Mouse (Mus musculus) T-cell, adult 66 days (primary cell): ENCODE measurements around the gene Klf14. TPM values are rescaled to one million over a fixed set of nuclear protein-coding genes. Genes with fewer than 3 reads are reported as not detected.

Source experiments
- total RNA-seq, 2 experiments: library from RNA; stranded (reverse); gene quantifications; 3 replicates in 1 of 2; 4 replicates in 1 of 2; pipeline ENCODE4 v1.2.4; 2023

Gene Klf14
- total RNA-seq, result not detected

DNA sequence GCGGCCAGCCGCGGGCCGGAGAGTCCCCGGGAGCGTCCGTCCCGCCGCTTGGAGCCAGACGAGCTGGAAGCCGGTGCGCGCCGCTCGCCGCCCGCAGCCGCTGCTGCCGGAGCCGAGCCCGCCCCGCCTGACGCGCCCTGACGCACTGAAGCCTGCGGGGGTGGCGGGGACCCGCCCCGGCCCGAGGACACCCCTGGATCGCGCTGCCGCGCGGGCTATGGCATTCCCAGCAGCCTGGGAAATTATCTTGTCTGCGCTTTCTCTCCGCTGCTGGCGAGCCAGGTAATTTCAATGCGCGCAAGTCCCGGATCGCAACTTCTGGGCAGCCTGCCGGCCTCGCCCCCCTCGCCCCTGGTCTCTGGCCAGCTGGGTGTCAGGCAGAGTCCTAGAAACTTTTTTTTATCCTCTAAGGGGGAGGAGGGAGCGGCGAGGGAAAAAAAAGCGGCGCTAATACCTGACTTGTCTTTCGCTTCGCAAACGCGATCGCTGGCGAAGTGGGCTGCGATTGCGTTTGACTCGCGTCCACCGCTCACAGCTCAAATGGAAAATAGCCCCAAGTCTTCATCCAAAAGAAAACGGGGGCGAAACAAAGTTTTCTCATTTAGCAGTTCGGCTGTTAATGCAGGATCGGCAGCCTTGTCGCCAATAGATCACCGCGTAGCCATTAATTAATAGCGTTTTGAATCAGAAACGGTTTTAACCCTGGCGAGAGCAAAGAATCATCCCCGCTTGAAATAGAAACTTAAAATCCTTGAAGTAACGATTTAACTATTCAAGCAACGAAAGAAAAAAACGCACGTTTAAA lies at the start of gene Klf14:
Gene Klf14 (minus strand): TSS at position 343 of the 805 bp plus-strand sequence.

DNA sequence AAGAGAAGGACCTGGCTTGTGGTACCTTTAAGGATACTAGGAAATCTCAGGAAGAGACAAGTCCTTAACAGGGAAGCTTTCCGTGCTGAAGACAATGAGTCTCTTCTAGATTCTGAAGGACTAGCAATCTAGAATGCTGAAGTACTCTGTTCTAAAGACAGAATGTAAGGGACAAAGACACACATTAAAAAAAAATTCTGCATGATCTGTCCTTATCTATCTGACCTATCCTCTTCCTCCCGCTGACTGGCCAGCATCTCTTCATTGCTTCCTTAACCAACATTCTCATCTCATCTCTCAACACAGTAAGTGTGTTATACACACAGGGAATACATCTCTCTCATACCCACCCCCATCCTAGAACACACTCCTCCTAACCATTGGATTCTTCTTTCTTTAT lies 43.4 kb downstream of the Klf14 start, which contains the start of gene Tsga13:
Gene Tsga13 (minus strand): TSS at position 101 of the 400 bp plus-strand sequence.

Other genes starting within 250 kb of the Klf14 start
- 1 to 10 TPM in 1 of 2 experiments, under 1 TPM in 1; 0.99 to 1.9 TPM for gene Mest, start 235.5 kb downstream of the Klf14 start, total RNA-seq
- 10 to 100 TPM; 24.2 to 30.8 TPM for gene Copg2, start 62.3 kb downstream of the Klf14 start, total RNA-seq
- gene Tsga13, start 43.5 kb downstream of the Klf14 start, total RNA-seq, result not detected